Mouse (Mus musculus): ENCODE measurements at regions not wholly inside any gene's neighbourhood (a gene's known extent, or its start where the extent isn't known, plus 50 kb on each side); places are given as distances from the start of the nearest gene placed in this dataset.

GRCm38 (mm10) chr3:83553858-83554257 is 212.3 kb upstream of the Sfrp2 start:
- no peak for DNase-seq (ENCODE audit: low spot score)

- no peak for DNase-seq (ENCODE audit: low spot score)
These were observed 209.2 kb upstream of the Sfrp2 start for GRCm38 (mm10) chr3:83556788-83557515.

- no peak for DNase-seq (ENCODE audit: low spot score)
These were observed 204.1 kb upstream of the Sfrp2 start for GRCm38 (mm10) chr3:83562026-83562425.

- DNase-seq (ENCODE audit: low spot score): no peak
These were observed 190.6 kb upstream of the Sfrp2 start for GRCm38 (mm10) chr3:83575526-83575925.

- DNase-seq (ENCODE audit: low spot score): no peak
These were observed 190.0 kb upstream of the Sfrp2 start for GRCm38 (mm10) chr3:83576155-83576554.

GRCm38 (mm10) chr3:83580766-83581165 is 185.4 kb upstream of the Sfrp2 start:
- no peak for DNase-seq (ENCODE audit: low spot score)

GRCm38 (mm10) chr3:83582256-83582655 is 183.9 kb upstream of the Sfrp2 start:
- DNase-seq (ENCODE audit: low spot score): no peak

- no peak for DNase-seq (ENCODE audit: low spot score)
These were observed 182.9 kb upstream of the Sfrp2 start for GRCm38 (mm10) chr3:83583071-83583672.

- DNase-seq (ENCODE audit: low spot score): no peak
These were observed 180.0 kb upstream of the Sfrp2 start for GRCm38 (mm10) chr3:83586086-83586485.

GRCm38 (mm10) chr3:83586551-83586950 is 179.6 kb upstream of the Sfrp2 start:
- DNase-seq (ENCODE audit: low spot score): no peak

GRCm38 (mm10) chr3:83589127-83589526 is 177.0 kb upstream of the Sfrp2 start:
- DNase-seq (ENCODE audit: low spot score): no peak

- DNase-seq (ENCODE audit: low spot score): no peak
These were observed 174.9 kb upstream of the Sfrp2 start for GRCm38 (mm10) chr3:83591206-83591605.

- no peak for DNase-seq (ENCODE audit: low spot score)
These were observed 172.8 kb upstream of the Sfrp2 start for GRCm38 (mm10) chr3:83593321-83593720.

GRCm38 (mm10) chr3:83601506-83601905 is 164.6 kb upstream of the Sfrp2 start:
- no peak for DNase-seq (ENCODE audit: low spot score)

GRCm38 (mm10) chr3:83609095-83609770 is 156.9 kb upstream of the Sfrp2 start:
- DNase-seq (ENCODE audit: low spot score): no peak

- DNase-seq (ENCODE audit: low spot score): no peak
These were observed 145.7 kb upstream of the Sfrp2 start for GRCm38 (mm10) chr3:83620435-83620834.

- no peak for DNase-seq (ENCODE audit: low spot score)
These were observed 133.1 kb upstream of the Sfrp2 start for GRCm38 (mm10) chr3:83633032-83633431.

GRCm38 (mm10) chr3:83640433-83640832 is 125.7 kb upstream of the Sfrp2 start:
- DNase-seq (ENCODE audit: low spot score): no peak

GRCm38 (mm10) chr3:83663716-83664115 is 102.4 kb upstream of the Sfrp2 start:
- DNase-seq (ENCODE audit: low spot score): no peak

GRCm38 (mm10) chr3:83676147-83676546 is 90.0 kb upstream of the Sfrp2 start:
- DNase-seq (ENCODE audit: low spot score): no peak

GRCm38 (mm10) chr3:83686611-83687010 is 79.5 kb upstream of the Sfrp2 start:
- no peak for DNase-seq (ENCODE audit: low spot score)

- DNase-seq (ENCODE audit: low spot score): no peak
These were observed 78.6 kb upstream of the Sfrp2 start for GRCm38 (mm10) chr3:83687503-83687902.
